Mouse (Mus musculus): ENCODE data around the gene Pilrb2.

DNA sequence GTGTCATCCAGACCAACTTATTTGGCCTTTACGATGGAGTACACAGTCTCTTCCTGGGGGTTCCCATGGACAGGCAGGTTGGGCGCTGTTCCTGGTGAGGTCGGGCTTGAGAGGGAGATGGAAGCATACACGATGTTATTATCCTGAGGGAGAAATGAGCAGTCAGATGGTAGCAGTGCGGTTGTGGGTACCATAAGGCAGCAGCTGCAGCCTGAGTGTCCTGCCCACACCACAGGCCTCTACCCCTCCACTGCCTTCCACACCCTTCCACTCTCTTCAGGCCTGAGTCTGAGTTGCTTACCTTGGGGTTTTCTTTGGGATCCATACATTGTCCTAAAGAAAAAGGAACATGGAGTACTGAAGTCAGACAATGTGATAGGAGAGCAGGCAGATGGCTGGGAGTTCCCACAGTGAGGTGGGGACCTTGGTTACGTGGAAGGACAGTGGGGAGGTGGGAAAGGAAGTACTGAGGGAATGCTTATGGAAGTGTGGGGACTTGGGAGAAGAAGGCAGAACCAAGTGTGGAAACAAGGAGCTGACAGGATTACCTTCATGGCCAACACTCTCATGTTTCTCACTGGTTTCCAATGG lies 48.1 kb downstream of the Pilrb2 start:
- TF ChIP-seq CTCF (conservative IDR thresholded peaks at IDR 0.05; ENCODE audit: insufficient read depth, insufficient read length, low read depth, low read length) (no peak), POLR2A (IDR thresholded peaks at IDR 0.05; ENCODE audit: low read depth, low read length) (no peak)

All from kidney, adult 2 months (tissue).